Mouse (Mus musculus): ENCODE measurements around the gene Thoc2. TPM values are rescaled to one million over a fixed set of nuclear protein-coding genes. Genes with fewer than 3 reads are reported as not detected.
"Not testable (repeated sequence)": the region's sequence is repeated elsewhere in the genome, so short reads cannot be mapped to it uniquely, and the experiment has no call there.

Gene Thoc2
- 62.1 and 67.3 TPM in 2 replicates for polyA plus RNA-seq (2014; fragmentation: Nextera tagmentation; extraction: Ambion mirVana)

GRCm38 (mm10) chrX:41920574-41920973 is at the start of gene Thoc2:
Gene Thoc2 (minus strand): TSS chrX:41920674.
- DNase-seq (ENCODE audit: low spot score) = no peak
- Histone ChIP-seq H3K9ac (ENCODE audit: low read depth, low read length) (no peak within 1 kb of the TSS), H3K4me2 (no peak within 1 kb of the TSS), H3K4me3 (ENCODE audit: low read depth, low read length) (no peak within 1 kb of the TSS), H3K27ac (ENCODE audit: low read depth, low read length) (no peak within 1 kb of the TSS), H3K27me3 (replicated peaks; ENCODE audit: control insufficient read depth, insufficient read depth, low read length) (no peaks in the 10 kb centered on the region), H3K9me3 (ENCODE audit: control insufficient read depth, low read length) (no peaks in the 10 kb centered on the region), H3K4me1 (replicated peaks; ENCODE audit: control insufficient read depth, insufficient read depth, low read length) (no peaks in the 10 kb centered on the region), H3K36me3 (ENCODE audit: control insufficient read depth, insufficient read depth, low read length) (no peaks in the 10 kb centered on the region)
- 84% methylated on average over 1 of the region's 1 CpGs for WGBS
- no peak for ATAC-seq (replicated peaks; ENCODE audit: low FRiP score)

- H3K4me1 ChIP-seq (replicated peaks; ENCODE audit: control insufficient read depth, insufficient read depth, low read length) = no peaks in the 10 kb centered on the region
- H3K27me3 ChIP-seq (replicated peaks; ENCODE audit: control insufficient read depth, insufficient read depth, low read length) = no peaks in the 10 kb centered on the region
- H3K36me3 ChIP-seq (ENCODE audit: control insufficient read depth, insufficient read depth, low read length) = no peaks in the 10 kb centered on the region
- H3K9me3 ChIP-seq (ENCODE audit: control insufficient read depth, low read length) = no peaks in the 10 kb centered on the region
- DNase-seq (ENCODE audit: low spot score) = no peak
- 87% methylated on average over 2 of the region's 2 CpGs for WGBS
- no peak overlapping the region for H3K9ac ChIP-seq (ENCODE audit: low read depth, low read length)
- H3K4me3 ChIP-seq (ENCODE audit: low read depth, low read length) = no peak overlapping the region
- ATAC-seq (replicated peaks; ENCODE audit: low FRiP score) = no peak
- H3K27ac ChIP-seq (ENCODE audit: low read depth, low read length) = no peak overlapping the region
- no peak overlapping the region for H3K4me2 ChIP-seq
Measured at GRCm38 (mm10) chrX:41970096-41970495, 49.6 kb upstream of the Thoc2 start.

GRCm38 (mm10) chrX:41969341-41969740 is 48.9 kb upstream of the Thoc2 start:
- Histone ChIP-seq H3K27me3 (replicated peaks; ENCODE audit: control insufficient read depth, insufficient read depth, low read length) (no peaks in the 10 kb centered on the region), H3K9ac (ENCODE audit: low read depth, low read length) (no peak overlapping the region), H3K36me3 (ENCODE audit: control insufficient read depth, insufficient read depth, low read length) (no peaks in the 10 kb centered on the region), H3K4me2 (no peak overlapping the region), H3K4me3 (ENCODE audit: low read depth, low read length) (no peak overlapping the region), H3K27ac (ENCODE audit: low read depth, low read length) (no peak overlapping the region), H3K4me1 (replicated peaks; ENCODE audit: control insufficient read depth, insufficient read depth, low read length) (no peaks in the 10 kb centered on the region), H3K9me3 (ENCODE audit: control insufficient read depth, low read length) (no peaks in the 10 kb centered on the region)
- DNase-seq (ENCODE audit: low spot score) (no peak), ATAC-seq (replicated peaks; ENCODE audit: low FRiP score) (no peak)
- 82% methylated on average over 4 of the region's 4 CpGs for WGBS

- H3K4me2 ChIP-seq = no peak overlapping the region
- no peaks in the 10 kb centered on the region for H3K27me3 ChIP-seq (replicated peaks; ENCODE audit: control insufficient read depth, insufficient read depth, low read length)
- H3K4me1 ChIP-seq (replicated peaks; ENCODE audit: control insufficient read depth, insufficient read depth, low read length) = no peaks in the 10 kb centered on the region
- H3K27ac ChIP-seq (ENCODE audit: low read depth, low read length) = no peak overlapping the region
- WGBS = 49% methylated on average over 4 of the region's 4 CpGs
- H3K9ac ChIP-seq (ENCODE audit: low read depth, low read length) = no peak overlapping the region
- no peaks in the 10 kb centered on the region for H3K9me3 ChIP-seq (ENCODE audit: control insufficient read depth, low read length)
- H3K36me3 ChIP-seq (ENCODE audit: control insufficient read depth, insufficient read depth, low read length) = no peaks in the 10 kb centered on the region
- no peak overlapping the region for H3K4me3 ChIP-seq (ENCODE audit: low read depth, low read length)
- DNase-seq (ENCODE audit: low spot score) (no peak), ATAC-seq (replicated peaks; ENCODE audit: low FRiP score) (no peak)
Measured at GRCm38 (mm10) chrX:41957161-41957560, 36.7 kb upstream of the Thoc2 start.

- 82% methylated on average over 5 of the region's 5 CpGs for WGBS
- H3K4me1 ChIP-seq (replicated peaks; ENCODE audit: control insufficient read depth, insufficient read depth, low read length) = no peaks in the 10 kb centered on the region
- no peak for ATAC-seq (replicated peaks; ENCODE audit: low FRiP score)
- no peaks in the 10 kb centered on the region for H3K36me3 ChIP-seq (ENCODE audit: control insufficient read depth, insufficient read depth, low read length)
- no peaks in the 10 kb centered on the region for H3K9me3 ChIP-seq (ENCODE audit: control insufficient read depth, low read length)
- no peak overlapping the region for H3K9ac ChIP-seq (ENCODE audit: low read depth, low read length)
- H3K27me3 ChIP-seq (replicated peaks; ENCODE audit: control insufficient read depth, insufficient read depth, low read length) = no peaks in the 10 kb centered on the region
- H3K27ac ChIP-seq (ENCODE audit: low read depth, low read length) = no peak overlapping the region
- H3K4me3 ChIP-seq (ENCODE audit: low read depth, low read length) = no peak overlapping the region
- DNase-seq (ENCODE audit: low spot score) = no peak
- H3K4me2 ChIP-seq = no peak overlapping the region
Measured at GRCm38 (mm10) chrX:41941840-41942239, 21.4 kb upstream of the Thoc2 start.

- not testable (repeated sequence) for H3K36me3 ChIP-seq (ENCODE audit: control insufficient read depth, insufficient read depth, low read length); H3K4me1 ChIP-seq (replicated peaks; ENCODE audit: control insufficient read depth, insufficient read depth, low read length); H3K4me2 ChIP-seq; DNase-seq (ENCODE audit: low spot score); H3K9ac ChIP-seq (ENCODE audit: low read depth, low read length); H3K4me3 ChIP-seq (ENCODE audit: low read depth, low read length); H3K27me3 ChIP-seq (replicated peaks; ENCODE audit: control insufficient read depth, insufficient read depth, low read length); ATAC-seq (replicated peaks; ENCODE audit: low FRiP score); H3K9me3 ChIP-seq (ENCODE audit: control insufficient read depth, low read length); H3K27ac ChIP-seq (ENCODE audit: low read depth, low read length)
- 50% methylated on average over 6 of the region's 6 CpGs for WGBS
Measured at GRCm38 (mm10) chrX:41931821-41932220, 11.3 kb upstream of the Thoc2 start.

GRCm38 (mm10) chrX:41924708-41925107 is 4.2 kb upstream of the Thoc2 start:
- H3K27ac ChIP-seq (ENCODE audit: low read depth, low read length) = no peak overlapping the region
- DNase-seq (ENCODE audit: low spot score) (no peak), ATAC-seq (replicated peaks; ENCODE audit: low FRiP score) (no peak)
- H3K4me2 ChIP-seq = no peak overlapping the region
- no peak overlapping the region for H3K9ac ChIP-seq (ENCODE audit: low read depth, low read length)
- no peaks in the 10 kb centered on the region for H3K9me3 ChIP-seq (ENCODE audit: control insufficient read depth, low read length)
- WGBS = 74% methylated on average over 5 of the region's 5 CpGs
- no peaks in the 10 kb centered on the region for H3K27me3 ChIP-seq (replicated peaks; ENCODE audit: control insufficient read depth, insufficient read depth, low read length)
- no peaks in the 10 kb centered on the region for H3K36me3 ChIP-seq (ENCODE audit: control insufficient read depth, insufficient read depth, low read length)
- no peak overlapping the region for H3K4me3 ChIP-seq (ENCODE audit: low read depth, low read length)
- no peaks in the 10 kb centered on the region for H3K4me1 ChIP-seq (replicated peaks; ENCODE audit: control insufficient read depth, insufficient read depth, low read length)

GRCm38 (mm10) chrX:41912061-41912401 is 8.4 kb downstream of the Thoc2 start:
- DNase-seq (ENCODE audit: low spot score) = no peak
- Histone ChIP-seq H3K9ac (ENCODE audit: low read depth, low read length) (0 out of 2 replicates have a peak overlapping the region, but pooled peaks have one; percentile 13), H3K9me3 (ENCODE audit: control insufficient read depth, low read length) (no peaks in the 10 kb centered on the region), H3K36me3 (ENCODE audit: control insufficient read depth, insufficient read depth, low read length) (no peaks in the 10 kb centered on the region), H3K27ac (ENCODE audit: low read depth, low read length) (no peak overlapping the region), H3K4me1 (replicated peaks; ENCODE audit: control insufficient read depth, insufficient read depth, low read length) (no peaks in the 10 kb centered on the region), H3K4me2 (peak overlapping the region; percentile 49), H3K4me3 (ENCODE audit: low read depth, low read length) (peak overlapping the region; percentile 60), H3K27me3 (replicated peaks; ENCODE audit: control insufficient read depth, insufficient read depth, low read length) (no peaks in the 10 kb centered on the region)
- WGBS = 33% methylated on average over 10 of the region's 10 CpGs
- ATAC-seq (replicated peaks; ENCODE audit: low FRiP score) = no peak

- DNase-seq (ENCODE audit: low spot score) (peak; percentile 81), ATAC-seq (replicated peaks; ENCODE audit: low FRiP score) (peak; percentile 91)
- no peaks in the 10 kb centered on the region for H3K27me3 ChIP-seq (replicated peaks; ENCODE audit: control insufficient read depth, insufficient read depth, low read length)
- WGBS = 12% methylated on average over 49 of the region's 59 CpGs
- peak overlapping the region; percentile 81 for H3K9ac ChIP-seq (ENCODE audit: low read depth, low read length)
- H3K4me3 ChIP-seq (ENCODE audit: low read depth, low read length) = peak overlapping the region; percentile 60
- H3K4me2 ChIP-seq = peak overlapping the region; percentile 72
- no peaks in the 10 kb centered on the region for H3K4me1 ChIP-seq (replicated peaks; ENCODE audit: control insufficient read depth, insufficient read depth, low read length)
- H3K27ac ChIP-seq (ENCODE audit: low read depth, low read length) = peak overlapping the region; percentile 64
- no peaks in the 10 kb centered on the region for H3K9me3 ChIP-seq (ENCODE audit: control insufficient read depth, low read length)
- no peaks in the 10 kb centered on the region for H3K36me3 ChIP-seq (ENCODE audit: control insufficient read depth, insufficient read depth, low read length)
Measured at GRCm38 (mm10) chrX:41911390-41912060, 8.9 kb downstream of the Thoc2 start.
